Mouse (Mus musculus) megakaryocyte, embryonic 14.5 days (primary cell): ENCODE data around the gene Emc1. TPM values are rescaled to one million over a fixed set of nuclear protein-coding genes. Genes with fewer than 3 reads are reported as not detected.

Source experiments
- H3K27me3 ChIP-seq: replicated peaks from 2 replicates; pipeline ENCODE3; 2012; ENCODE audit warnings: inconsistent platforms
- H3K36me3 ChIP-seq: replicated peaks from 2 replicates; pipeline ENCODE3; 2012; ENCODE audit warnings: low read length, inconsistent platforms, mixed read lengths
- H3K4me1 ChIP-seq: 2 replicates; pipeline ENCODE4 v1.6.1; 2012; ENCODE audit warnings: inconsistent platforms
- H3K4me3 ChIP-seq: replicated peaks from 2 replicates; pipeline ENCODE3; 2012; ENCODE audit warnings: moderate library complexity, mild to moderate bottlenecking, inconsistent platforms
- H3K9me3 ChIP-seq: 2 replicates; pipeline ENCODE4 v1.6.1; 2012; ENCODE audit warnings: inconsistent platforms
- FLI1 ChIP-seq: IDR thresholded peaks from 2 replicates; pipeline ENCODE4 v1.6.1; 2012; ENCODE audit warnings: low read length, inconsistent platforms, mixed read lengths
- GATA1 ChIP-seq: IDR thresholded peaks from 3 replicates; pipeline ENCODE4 v1.6.1; 2012; ENCODE audit warnings: mixed read lengths, low read length, inconsistent platforms, borderline replicate concordance
- polyA plus RNA-seq: library from polyadenylated mRNA; stranded (reverse); fragments of >175 nt; gene quantifications from 2 replicates; pipeline ENCODE4 v1.2.3, GENCODE M21; 2012; ENCODE audit warnings: low replicate concordance; ENCODE audit not compliant: insufficient read depth

Gene Emc1
- polyA plus RNA-seq, 1 experiment = 3.3 TPM

DNA sequence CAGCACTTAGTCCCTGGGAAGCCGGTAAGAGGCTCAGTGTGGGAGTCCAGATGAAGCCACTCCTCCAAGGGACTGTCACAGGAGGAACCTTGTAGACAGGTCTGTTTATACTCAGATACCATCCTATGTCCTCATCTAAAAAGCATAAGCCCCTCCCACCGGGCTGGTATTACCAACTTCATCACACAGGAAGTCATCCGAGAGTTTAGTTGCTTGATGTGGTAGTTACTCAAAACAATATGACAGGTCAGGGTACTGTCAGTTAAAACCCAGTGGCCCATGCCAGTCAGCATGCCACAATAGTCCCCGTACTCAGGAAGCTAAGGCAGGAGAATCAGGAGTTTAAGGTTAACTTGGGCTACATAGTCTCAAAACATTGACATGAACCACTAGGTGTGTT, 32.6 kb upstream of the Emc1 start:
- Histone ChIP-seq H3K9me3 (peaks cover 3% of the 10 kb centered on the region), H3K36me3 (peaks cover 31% of the 10 kb centered on the region), H3K4me3 (no peak overlapping the region), H3K27me3 (peaks cover 6% of the 10 kb centered on the region), H3K4me1 (peaks cover 11% of the 10 kb centered on the region)
- TF ChIP-seq GATA1 (no peak), FLI1 (no peak)

DNA sequence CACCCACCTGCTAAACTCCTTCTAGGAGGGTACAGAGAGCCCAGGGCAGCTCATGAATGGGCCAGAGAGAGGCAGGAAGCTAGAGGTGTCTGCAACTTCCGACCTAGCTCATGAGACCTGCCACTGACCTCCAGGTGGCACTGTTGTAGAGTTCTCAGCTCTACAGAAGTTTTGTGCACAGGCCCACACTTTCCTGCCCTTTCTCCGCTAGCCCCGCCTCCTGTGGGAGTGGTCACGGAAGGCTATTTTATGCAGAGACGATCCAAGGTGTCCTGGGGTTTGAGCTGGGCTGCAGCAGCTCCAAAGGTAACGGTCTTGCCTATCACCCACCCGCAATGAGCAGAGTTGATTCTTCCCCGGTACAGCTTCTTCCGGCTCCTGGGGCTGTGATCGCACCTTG, 21.8 kb upstream of the Emc1 start:
- Histone ChIP-seq H3K27me3 (peaks cover 17% of the 10 kb centered on the region), H3K36me3 (no peaks in the 10 kb centered on the region), H3K4me3 (peak overlapping the region; percentile 90), H3K4me1 (peaks cover 20% of the 10 kb centered on the region), H3K9me3 (peaks cover 7% of the 10 kb centered on the region; the same call in 1 of the 2 replicates)
- TF ChIP-seq GATA1 = no peak
- no peak for TF ChIP-seq FLI1

DNA sequence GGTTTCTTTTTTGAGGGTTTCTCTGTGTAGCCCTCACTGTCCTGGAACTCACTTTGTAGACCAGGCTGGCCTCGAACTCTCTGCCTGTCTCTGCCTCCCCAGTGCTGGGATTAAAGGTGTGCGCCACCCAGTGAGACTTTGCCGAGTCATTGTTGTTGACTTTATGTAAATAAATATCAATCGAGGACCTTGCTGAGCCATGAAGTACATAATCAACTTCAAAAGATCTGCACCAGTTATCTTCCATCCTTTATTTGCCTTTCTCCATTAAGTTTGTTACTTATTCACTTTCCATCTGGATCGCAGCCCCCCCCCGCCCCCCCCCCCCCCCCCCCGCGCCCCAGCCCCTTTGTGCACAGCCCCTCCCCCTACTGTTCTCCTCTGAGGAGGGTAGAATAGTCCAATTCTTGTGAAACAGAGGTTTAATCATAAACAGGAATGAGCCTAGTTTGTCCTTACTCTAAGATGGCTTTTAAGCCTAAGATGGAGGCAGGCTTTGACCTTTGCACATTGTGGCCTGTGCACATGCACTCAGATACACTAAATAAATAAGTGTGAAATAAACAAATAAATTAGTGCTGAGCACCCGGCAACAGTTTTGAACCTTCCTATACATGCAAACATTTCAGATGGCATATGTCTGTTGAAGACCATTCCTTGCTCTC, 17.6 kb upstream of the Emc1 start:
- peaks cover 16% of the 10 kb centered on the region for H3K27me3 ChIP-seq
- no peaks in the 10 kb centered on the region for H3K9me3 ChIP-seq
- no peak overlapping the region for H3K4me3 ChIP-seq
- peaks cover 30% of the 10 kb centered on the region for H3K4me1 ChIP-seq
- H3K36me3 ChIP-seq = no peaks in the 10 kb centered on the region
- no peak for TF ChIP-seq FLI1
- no peak for TF ChIP-seq GATA1

DNA sequence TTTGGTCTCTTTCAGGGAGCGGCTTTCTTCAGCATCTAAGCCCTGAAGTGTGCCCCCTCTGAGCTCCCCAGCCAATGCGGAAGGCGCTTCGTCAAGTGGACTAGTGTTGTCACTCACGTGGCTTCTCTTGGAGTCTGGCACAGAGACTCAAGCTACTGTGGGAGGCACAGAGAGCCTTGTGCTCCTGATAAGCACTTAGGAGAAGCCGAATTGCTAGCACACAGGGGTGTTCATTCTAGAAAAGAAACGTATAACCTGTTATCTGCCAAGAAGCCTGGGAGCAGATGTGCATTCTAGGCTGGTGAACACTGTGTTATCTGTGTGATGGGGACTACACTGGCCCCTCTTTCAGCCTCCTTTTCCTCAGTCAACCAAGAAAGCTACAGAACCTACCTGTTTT, 16.9 kb upstream of the Emc1 start:
- Histone ChIP-seq H3K36me3 (no peaks in the 10 kb centered on the region), H3K9me3 (no peaks in the 10 kb centered on the region), H3K4me1 (peaks cover 24% of the 10 kb centered on the region), H3K4me3 (no peak overlapping the region), H3K27me3 (peaks cover 16% of the 10 kb centered on the region)
- TF ChIP-seq FLI1 (no peak), GATA1 (no peak)

DNA sequence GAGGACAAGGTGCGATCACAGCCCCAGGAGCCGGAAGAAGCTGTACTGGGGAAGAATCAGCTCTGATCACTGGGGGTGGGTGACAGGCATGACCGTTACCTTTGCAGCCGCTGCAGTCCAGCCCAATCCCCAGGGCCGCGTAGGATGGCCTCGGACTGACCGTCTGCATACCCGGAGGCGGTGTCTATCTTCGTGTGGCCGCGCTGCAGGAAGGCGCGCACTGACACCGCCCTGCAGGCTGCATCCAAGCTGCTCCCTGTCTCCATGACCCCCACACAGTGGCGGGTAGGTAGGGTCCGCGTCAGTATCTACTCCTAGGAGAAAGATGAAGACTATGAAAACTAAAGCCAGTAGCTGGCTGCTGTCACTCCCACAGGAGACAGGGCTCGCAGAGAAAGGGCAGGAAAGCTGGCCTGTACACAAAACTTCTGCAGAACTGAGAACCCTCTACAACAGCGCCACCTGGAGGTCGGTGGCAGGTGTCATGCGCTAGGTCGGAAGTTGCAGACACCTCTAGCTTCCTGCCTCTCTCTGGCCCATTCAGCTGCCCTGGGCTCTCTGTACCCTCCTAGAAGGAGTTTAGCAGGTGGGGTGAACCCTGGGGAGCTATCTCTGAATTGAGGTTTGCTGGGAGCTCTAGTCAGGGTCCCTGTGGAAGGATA, 15.4 kb upstream of the Emc1 start:
- H3K9me3 ChIP-seq = no peaks in the 10 kb centered on the region
- TF ChIP-seq FLI1 (no peak), GATA1 (no peak)
- peaks cover 13% of the 10 kb centered on the region for H3K27me3 ChIP-seq
- H3K36me3 ChIP-seq = no peaks in the 10 kb centered on the region
- peaks cover 17% of the 10 kb centered on the region for H3K4me1 ChIP-seq
- H3K4me3 ChIP-seq = peak overlapping the region; percentile 90

DNA sequence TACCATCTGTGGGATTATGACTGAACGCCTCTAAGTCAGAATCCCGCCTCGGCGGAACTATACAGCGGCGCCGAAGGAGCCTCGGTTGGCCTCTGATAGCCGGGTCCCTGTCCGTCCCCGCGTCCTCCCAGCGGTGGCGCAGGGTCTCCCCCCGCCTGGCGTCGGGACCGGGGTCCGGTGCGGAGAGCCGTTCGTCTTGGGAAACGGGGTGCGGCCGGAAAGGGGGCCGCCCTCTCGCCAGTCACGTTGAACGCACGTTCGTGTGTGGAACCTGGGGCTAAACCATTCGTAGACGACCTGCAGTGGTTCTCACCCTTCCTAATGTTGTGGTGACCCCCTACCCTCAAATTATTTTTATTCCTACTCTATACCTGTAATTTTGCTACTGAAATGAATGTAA, 14.2 kb upstream of the Emc1 start:
- Histone ChIP-seq H3K4me3 (no peak overlapping the region), H3K36me3 (no peaks in the 10 kb centered on the region), H3K4me1 (peaks cover 17% of the 10 kb centered on the region), H3K9me3 (no peaks in the 10 kb centered on the region), H3K27me3 (peaks cover 7% of the 10 kb centered on the region)
- TF ChIP-seq GATA1 (no peak), FLI1 (no peak)

DNA sequence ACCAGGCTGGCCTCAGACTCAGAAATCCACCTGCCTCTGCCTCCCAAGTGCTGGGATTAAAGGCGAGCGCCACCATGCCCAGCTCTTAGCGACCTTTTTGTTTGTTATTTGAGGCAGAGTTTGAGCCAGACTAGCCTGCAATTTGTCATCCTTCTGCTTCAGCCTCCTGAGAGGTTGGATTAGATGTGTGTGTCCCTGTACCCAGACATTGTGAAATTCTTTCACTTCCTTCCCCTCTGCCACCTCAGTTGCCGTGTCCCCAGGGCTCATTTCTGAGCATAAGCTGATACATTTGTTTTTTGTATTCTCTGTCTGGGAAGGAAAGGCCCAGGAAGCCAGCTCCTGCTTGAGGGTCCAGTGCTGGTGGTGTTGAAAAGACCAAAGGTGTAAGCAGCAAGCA, 11.6 kb upstream of the Emc1 start:
- H3K4me1 ChIP-seq = peaks cover 9% of the 10 kb centered on the region
- peaks cover 7% of the 10 kb centered on the region for H3K36me3 ChIP-seq
- peaks cover 7% of the 10 kb centered on the region for H3K27me3 ChIP-seq
- H3K4me3 ChIP-seq = no peak overlapping the region
- H3K9me3 ChIP-seq = no peaks in the 10 kb centered on the region
- no peak for TF ChIP-seq FLI1
- TF ChIP-seq GATA1 = no peak

DNA sequence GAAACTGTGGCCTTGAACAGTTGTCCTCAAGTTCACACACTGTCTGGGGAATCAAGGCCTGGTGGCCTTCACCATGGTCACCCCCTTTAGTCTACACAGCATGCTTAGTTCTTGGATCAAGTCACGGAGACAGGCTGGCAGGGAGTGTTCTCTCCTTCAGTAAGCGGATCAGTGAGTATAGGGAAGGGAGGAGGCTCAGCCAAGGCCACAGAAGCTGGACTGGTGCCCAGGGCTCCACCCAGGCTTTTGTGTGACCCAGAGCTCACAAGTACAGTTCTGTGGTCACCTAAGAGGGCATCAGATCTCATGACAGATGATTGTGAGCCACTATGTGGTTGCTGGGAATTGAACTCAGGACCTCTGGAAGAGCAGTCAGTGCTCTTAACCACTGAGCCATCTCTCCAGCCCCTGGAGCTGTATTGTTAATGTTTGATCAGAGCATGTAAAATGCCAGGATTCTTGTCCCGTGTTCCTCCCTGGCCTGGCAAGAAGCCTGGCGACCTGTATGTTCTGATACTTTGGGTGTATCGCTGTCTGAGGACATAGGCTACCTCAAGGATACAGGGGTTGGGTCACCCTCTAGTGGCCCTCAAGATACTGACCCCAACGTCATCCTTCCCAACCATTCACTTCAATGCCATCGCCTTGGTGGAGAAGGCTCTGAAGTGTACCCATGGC, 10.7 kb upstream of the Emc1 start:
- TF ChIP-seq FLI1 (no peak), GATA1 (no peak)
- Histone ChIP-seq H3K9me3 (no peaks in the 10 kb centered on the region), H3K4me3 (no peak overlapping the region)

DNA sequence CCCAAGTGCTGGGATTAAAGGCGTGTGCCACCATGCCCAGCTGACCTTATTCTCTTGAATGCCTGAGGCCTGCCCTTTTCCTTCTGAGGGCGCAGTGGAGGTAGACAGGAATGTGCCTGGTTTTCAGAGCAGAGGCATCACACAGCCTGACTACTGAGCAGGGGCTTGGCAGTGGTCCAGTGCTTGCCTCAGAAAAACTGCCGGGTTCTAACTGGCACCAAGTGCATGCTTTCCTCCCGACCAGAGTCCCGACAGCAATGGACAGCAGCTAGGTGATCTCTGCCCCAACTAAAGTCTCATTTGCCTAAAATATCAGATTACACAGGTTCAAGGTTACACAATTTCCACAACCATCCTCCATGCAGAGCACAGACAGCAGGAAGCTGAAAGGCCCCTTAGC, 8.7 kb upstream of the Emc1 start:
- Histone ChIP-seq H3K27me3 (peaks cover 7% of the 10 kb centered on the region), H3K4me1 (no peaks in the 10 kb centered on the region), H3K9me3 (no peaks in the 10 kb centered on the region), H3K4me3 (no peak overlapping the region), H3K36me3 (peaks cover 35% of the 10 kb centered on the region)
- no peak for TF ChIP-seq GATA1
- TF ChIP-seq FLI1 = no peak

More for the DNA sequence above, 10.7 kb upstream of the Emc1 start:
- Histone ChIP-seq H3K36me3 (peaks cover 15% of the 10 kb centered on the region), H3K27me3 (peaks cover 7% of the 10 kb centered on the region), H3K4me1 (peaks cover 6% of the 10 kb centered on the region)
